ENCODE assay signal across 7 mouse cellular contexts in genomic region chr3:88771941-88772280, GRCm38 (mm10). TPM values are rescaled to one million over a fixed set of nuclear protein-coding genes. Genes with fewer than 3 reads are reported as not detected.
A peak's percentile ranks its signal among the peaks of the same experiment; 100 is the strongest.
DNase-seq lines count a peak whose midpoint lies in the region; ATAC-seq lines count a peak whose summit lies in the region.
"Not testable (repeated sequence)": the region's sequence is repeated elsewhere in the genome, so short reads cannot be mapped to it uniquely, and the experiment has no call there.

No protein-coding gene starts in this region.

- peak overlapping the region; percentile 60 for H3K4me3 ChIP-seq in embryonic facial prominence, embryonic 10.5 days
- H3K4me3 ChIP-seq in forebrain, embryonic 16.5 days (replicated peaks; ENCODE audit: low read length): peak overlapping the region; percentile 54
- H3K4me3 ChIP-seq in hindbrain, embryonic 10.5 days: peak overlapping the region; percentile 58
- H3K4me3 ChIP-seq in kidney, embryonic 14.5 days (ENCODE audit: low read length): peak overlapping the region; percentile 27; the same call in 1 of the 2 replicates
- H3K4me3 ChIP-seq in liver, embryonic 11.5 days (ENCODE audit: low read depth, low read length): peak overlapping the region; percentile 42
- H3K4me3 ChIP-seq in midbrain, embryonic 10.5 days: peak overlapping the region; percentile 65
- H3K4me3 ChIP-seq in neural tube, embryonic 15.5 days (replicated peaks): peak overlapping the region; percentile 53

- H3K9me3 ChIP-seq in embryonic facial prominence, embryonic 10.5 days; forebrain, embryonic 16.5 days (ENCODE audit: control insufficient read depth, low read length); hindbrain, embryonic 10.5 days; kidney, embryonic 14.5 days (ENCODE audit: control insufficient read depth, low read length); liver, embryonic 11.5 days (ENCODE audit: control insufficient read depth, low read length); midbrain, embryonic 10.5 days (replicated peaks); neural tube, embryonic 15.5 days (replicated peaks): not testable (repeated sequence)

- not testable (repeated sequence) for H3K36me3 ChIP-seq in embryonic facial prominence, embryonic 10.5 days (replicated peaks); forebrain, embryonic 16.5 days (ENCODE audit: control insufficient read depth, insufficient read depth); hindbrain, embryonic 10.5 days; kidney, embryonic 14.5 days (ENCODE audit: control insufficient read depth, insufficient read depth, low read length); liver, embryonic 11.5 days (ENCODE audit: control insufficient read depth, insufficient read depth, low read length); midbrain, embryonic 10.5 days; neural tube, embryonic 15.5 days

- H3K27me3 ChIP-seq in embryonic facial prominence, embryonic 10.5 days (replicated peaks; ENCODE audit: low read depth, poor library complexity, severe bottlenecking); forebrain, embryonic 16.5 days (replicated peaks; ENCODE audit: control insufficient read depth, insufficient read depth, low read length); hindbrain, embryonic 10.5 days (ENCODE audit: insufficient read depth, poor library complexity, severe bottlenecking); kidney, embryonic 14.5 days (ENCODE audit: control insufficient read depth, insufficient read depth, low read length); liver, embryonic 11.5 days (replicated peaks; ENCODE audit: control insufficient read depth, insufficient read depth, low read length); midbrain, embryonic 10.5 days (ENCODE audit: low read depth, poor library complexity, severe bottlenecking); neural tube, embryonic 15.5 days (replicated peaks): not testable (repeated sequence)

- 5% methylated on average over 3 of the region's 6 CpGs for WGBS in embryonic facial prominence, embryonic 10.5 days
- 0% methylated on average over 3 of the region's 6 CpGs for WGBS in forebrain, embryonic 16.5 days
- WGBS in hindbrain, embryonic 10.5 days: 1% methylated on average over 3 of the region's 6 CpGs
- WGBS in kidney, embryonic 14.5 days: 11% methylated on average over 3 of the region's 6 CpGs
- WGBS in liver, embryonic 11.5 days: 9% methylated on average over 3 of the region's 6 CpGs
- 7% methylated on average over 3 of the region's 6 CpGs for WGBS in midbrain, embryonic 10.5 days
- 4% methylated on average over 3 of the region's 6 CpGs for WGBS in neural tube, embryonic 15.5 days

- H3K27ac ChIP-seq in embryonic facial prominence, embryonic 10.5 days (replicated peaks): peak overlapping the region; percentile 88
- peak overlapping the region; percentile 93 for H3K27ac ChIP-seq in forebrain, embryonic 16.5 days (ENCODE audit: low read length)
- H3K27ac ChIP-seq in hindbrain, embryonic 10.5 days: peak overlapping the region; percentile 93
- H3K27ac ChIP-seq in kidney, embryonic 14.5 days (ENCODE audit: low read depth, low read length); liver, embryonic 11.5 days (ENCODE audit: low read depth, low read length): not testable (repeated sequence)
- H3K27ac ChIP-seq in midbrain, embryonic 10.5 days (replicated peaks): peak overlapping the region; percentile 95
- H3K27ac ChIP-seq in neural tube, embryonic 15.5 days (replicated peaks): peak overlapping the region; percentile 89

- peak overlapping the region; percentile 48 for H3K4me2 ChIP-seq in forebrain, embryonic 16.5 days (ENCODE audit: low read length)
- H3K4me2 ChIP-seq in kidney, embryonic 14.5 days (replicated peaks; ENCODE audit: low read depth, low read length): peak overlapping the region; percentile 41
- peak overlapping the region; percentile 59 for H3K4me2 ChIP-seq in liver, embryonic 11.5 days
- H3K4me2 ChIP-seq in neural tube, embryonic 15.5 days: peak overlapping the region; percentile 52

- not testable (repeated sequence) for DNase-seq in embryonic facial prominence, embryonic 10.5 days (ENCODE audit: low spot score); hindbrain, embryonic 10.5 days (ENCODE audit: low spot score); liver, embryonic 11.5 days (ENCODE audit: low spot score); midbrain, embryonic 10.5 days (ENCODE audit: low spot score)

- H3K9ac ChIP-seq in forebrain, embryonic 16.5 days (replicated peaks; ENCODE audit: low read depth, low read length): peak overlapping the region; percentile 63
- 0 out of 2 replicates have a peak overlapping the region, but pooled peaks have one; percentile 18 for H3K9ac ChIP-seq in kidney, embryonic 14.5 days (ENCODE audit: low read depth, low read length)
- H3K9ac ChIP-seq in liver, embryonic 11.5 days (ENCODE audit: low read depth, low read length): not testable (repeated sequence)
- peak overlapping the region; percentile 61 for H3K9ac ChIP-seq in neural tube, embryonic 15.5 days (replicated peaks)

- H3K4me1 ChIP-seq in embryonic facial prominence, embryonic 10.5 days; forebrain, embryonic 16.5 days (replicated peaks; ENCODE audit: control insufficient read depth, insufficient read depth, low read length); hindbrain, embryonic 10.5 days (replicated peaks); kidney, embryonic 14.5 days (ENCODE audit: control insufficient read depth, insufficient read depth, low read length); liver, embryonic 11.5 days (replicated peaks; ENCODE audit: control insufficient read depth, insufficient read depth, low read length); midbrain, embryonic 10.5 days; neural tube, embryonic 15.5 days: not testable (repeated sequence)

- ATAC-seq in forebrain, embryonic 16.5 days: peak; percentile 30
- ATAC-seq in kidney, embryonic 14.5 days (ENCODE audit: low FRiP score, low TSS enrichment): peak; percentile 24
- ATAC-seq in liver, embryonic 11.5 days (replicated peaks; ENCODE audit: low FRiP score): peak; percentile 18
- peak; percentile 36; the same call in 1 of the 2 replicates for ATAC-seq in neural tube, embryonic 15.5 days (ENCODE audit: low FRiP score)

RNA-seq across cellular contexts. Expression of gene Syt11, which starts 3.1 kb away (rescaled TPM):
- 52.4 and 59.1 TPM in 2 replicates for polyA plus RNA-seq in embryonic facial prominence, embryonic 10.5 days (2016; fragmentation: Nextera tagmentation; extraction: Ambion mirVana)
- 231 and 248 TPM in 2 replicates for polyA plus RNA-seq in forebrain, embryonic 16.5 days (2015; fragmentation: Nextera tagmentation; extraction: Ambion mirVana)
- 112 and 147 TPM in 2 replicates for polyA plus RNA-seq in hindbrain, embryonic 10.5 days (2016; fragmentation: Nextera tagmentation; extraction: Ambion mirVana)
- 10.3 and 12.5 TPM in 2 replicates for polyA plus RNA-seq in kidney, embryonic 14.5 days (2014; fragmentation: Nextera tagmentation; extraction: Ambion mirVana)
- polyA plus RNA-seq in liver, embryonic 11.5 days (2014; fragmentation: Nextera tagmentation; extraction: Ambion mirVana): 4.7 and 5.2 TPM in 2 replicates
- 129 and 187 TPM in 2 replicates for polyA plus RNA-seq in midbrain, embryonic 10.5 days (2016; fragmentation: Nextera tagmentation; extraction: Ambion mirVana)
- 207 and 237 TPM in 2 replicates for polyA plus RNA-seq in neural tube, embryonic 15.5 days (2015; fragmentation: Nextera tagmentation; extraction: Ambion mirVana)

RNA-seq across cellular contexts. Expression of gene Rit1, which starts 55.3 kb away (rescaled TPM):
- polyA plus RNA-seq in embryonic facial prominence, embryonic 10.5 days (2016; fragmentation: Nextera tagmentation; extraction: Ambion mirVana): 32.9 and 33.4 TPM in 2 replicates
- polyA plus RNA-seq in forebrain, embryonic 16.5 days (2015; fragmentation: Nextera tagmentation; extraction: Ambion mirVana): 43.2 and 52.6 TPM in 2 replicates
- polyA plus RNA-seq in hindbrain, embryonic 10.5 days (2016; fragmentation: Nextera tagmentation; extraction: Ambion mirVana): 35.7 and 48.5 TPM in 2 replicates
- polyA plus RNA-seq in kidney, embryonic 14.5 days (2014; fragmentation: Nextera tagmentation; extraction: Ambion mirVana): 44.7 and 46.4 TPM in 2 replicates
- polyA plus RNA-seq in liver, embryonic 11.5 days (2014; fragmentation: Nextera tagmentation; extraction: Ambion mirVana): 33.9 and 34.4 TPM in 2 replicates
- polyA plus RNA-seq in midbrain, embryonic 10.5 days (2016; fragmentation: Nextera tagmentation; extraction: Ambion mirVana): 38.9 and 43.8 TPM in 2 replicates
- polyA plus RNA-seq in neural tube, embryonic 15.5 days (2015; fragmentation: Nextera tagmentation; extraction: Ambion mirVana): 58.7 and 67.5 TPM in 2 replicates
